Mouse (Mus musculus) A20 (cell line): ENCODE measurements around the gene Mrap2.
"Not testable (repeated sequence)": the region's sequence is repeated elsewhere in the genome, so short reads cannot be mapped to it uniquely, and the experiment has no call there.

ENCODE experiments used
- DNase-seq: peaks from one replicate; pipeline ENCODE4 v3.0.0-alpha.2; 2011; ENCODE audit warnings: low read depth, low spot score

Gene Mrap2

GRCm38 (mm10) chr9:87144106-87144505 is at the start of gene Mrap2:
Mrap2 (plus strand) TSS chr9:87144306.
- DNase-seq, result no peak

- DNase-seq, result peak; percentile 73
Measured at GRCm38 (mm10) chr9:87097989-87098388, 46.1 kb upstream of the Mrap2 start.

- no peak for DNase-seq
Measured at GRCm38 (mm10) chr9:87115019-87115418, 29.1 kb upstream of the Mrap2 start.

- DNase-seq, result no peak
Measured at GRCm38 (mm10) chr9:87115456-87115931, 28.6 kb upstream of the Mrap2 start.

GRCm38 (mm10) chr9:87115978-87116377 is 28.1 kb upstream of the Mrap2 start:
- DNase-seq, result no peak

GRCm38 (mm10) chr9:87118996-87119395 is 25.1 kb upstream of the Mrap2 start:
- DNase-seq, result no peak

- DNase-seq, result no peak
Measured at GRCm38 (mm10) chr9:87121956-87122493, 22.1 kb upstream of the Mrap2 start.

GRCm38 (mm10) chr9:87127046-87127445 is 17.1 kb upstream of the Mrap2 start:
- not testable (repeated sequence) for DNase-seq

GRCm38 (mm10) chr9:87135765-87136558 is 8.1 kb upstream of the Mrap2 start:
- no peak for DNase-seq

GRCm38 (mm10) chr9:87143076-87143475 is 1.0 kb upstream of the Mrap2 start:
- DNase-seq, result no peak

GRCm38 (mm10) chr9:87144532-87144931 is 426 bp downstream of the Mrap2 start:
- DNase-seq, result no peak

GRCm38 (mm10) chr9:87145180-87145579 is 1.1 kb downstream of the Mrap2 start:
- no peak for DNase-seq

GRCm38 (mm10) chr9:87145671-87146070 is 1.6 kb downstream of the Mrap2 start:
- no peak for DNase-seq

GRCm38 (mm10) chr9:87146400-87146799 is 2.3 kb downstream of the Mrap2 start:
- DNase-seq, result no peak

GRCm38 (mm10) chr9:87147927-87148326 is 3.8 kb downstream of the Mrap2 start:
- no peak for DNase-seq

- no peak for DNase-seq
Measured at GRCm38 (mm10) chr9:87152641-87153325, 8.7 kb downstream of the Mrap2 start.

- DNase-seq, result no peak
Measured at GRCm38 (mm10) chr9:87162559-87162958, 18.5 kb downstream of the Mrap2 start.

GRCm38 (mm10) chr9:87167001-87167830 is 23.1 kb downstream of the Mrap2 start:
- DNase-seq, result no peak

- DNase-seq, result no peak
Measured at GRCm38 (mm10) chr9:87168051-87168450, 23.9 kb downstream of the Mrap2 start.

GRCm38 (mm10) chr9:87169144-87169543 is 25.0 kb downstream of the Mrap2 start:
- DNase-seq, result no peak

- no peak for DNase-seq
Measured at GRCm38 (mm10) chr9:87170891-87171290, 26.8 kb downstream of the Mrap2 start.

- peak; percentile 74 for DNase-seq
Measured at GRCm38 (mm10) chr9:87171517-87171916, 27.4 kb downstream of the Mrap2 start.
